Mouse (Mus musculus): ENCODE measurements around the gene Ifrd2. TPM values are rescaled to one million over a fixed set of nuclear protein-coding genes. Genes with fewer than 3 reads are reported as not detected.

The Ifrd2 gene
- total and polyA plus RNA-seq, 3 experiments, result 76.0 to 183 (median 156) TPM

DNA sequence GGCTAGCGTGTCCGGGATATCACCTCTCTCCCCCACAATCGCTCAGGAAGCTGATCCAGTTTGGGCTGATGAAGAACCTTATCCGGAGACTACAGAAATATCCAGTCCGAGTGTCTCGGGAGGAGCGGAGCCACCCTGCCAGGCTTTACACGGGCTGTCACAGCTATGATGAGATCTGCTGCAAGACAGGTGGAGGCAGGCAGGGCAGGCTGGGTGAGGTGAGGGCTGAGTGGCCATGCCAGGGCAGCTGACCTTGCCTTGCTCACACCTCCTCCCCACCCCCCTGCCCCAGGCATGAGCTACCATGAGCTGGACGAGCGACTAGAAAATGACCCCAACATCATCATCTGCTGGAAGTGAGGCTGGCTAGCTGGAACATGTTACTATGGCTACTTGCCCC lies 42.2 kb upstream of the Ifrd2 start:
- Histone ChIP-seq H3K4me3 (ENCODE audit: low read depth, low read length) (no peak overlapping the region), H3K36me3 (replicated peaks) (peaks cover 45% of the 10 kb centered on the region), H3K9me3 (replicated peaks) (no peaks in the 10 kb centered on the region), H3K27me3 (ENCODE audit: insufficient read depth, low read length) (no peaks in the 10 kb centered on the region), H3K4me1 (ENCODE audit: insufficient read depth, low read depth, low read length) (peaks cover 74% of the 10 kb centered on the region)
- ATAC-seq (ENCODE audit: extremely low read depth, insufficient number of reproducible peaks, low FRiP score, poor library complexity, severe bottlenecking) (no peak), DNase-seq (ENCODE audit: low spot score) (no peak)
- TF ChIP-seq GATA2 (IDR thresholded peaks at IDR 0.05; ENCODE audit: borderline replicate concordance, low read depth, low read length) (no peak), TAL1 (conservative IDR thresholded peaks at IDR 0.05; ENCODE audit: low read depth, low read length) (no peak), POLR2AphosphoS5 (IDR thresholded peaks at IDR 0.05; ENCODE audit: insufficient replicate concordance, low read depth, low read length) (no peak), CTCF (IDR thresholded peaks at IDR 0.05; ENCODE audit: low read depth, low read length) (no peak), GATA1 (IDR thresholded peaks at IDR 0.05; ENCODE audit: borderline replicate concordance, low read length) (no peak)

GRCm38 (mm10) chr9:107545602-107546001 lies 41.8 kb upstream of the Ifrd2 start:
- no peak for ATAC-seq (ENCODE audit: extremely low read depth, insufficient number of reproducible peaks, low FRiP score, poor library complexity, severe bottlenecking)

DNA sequence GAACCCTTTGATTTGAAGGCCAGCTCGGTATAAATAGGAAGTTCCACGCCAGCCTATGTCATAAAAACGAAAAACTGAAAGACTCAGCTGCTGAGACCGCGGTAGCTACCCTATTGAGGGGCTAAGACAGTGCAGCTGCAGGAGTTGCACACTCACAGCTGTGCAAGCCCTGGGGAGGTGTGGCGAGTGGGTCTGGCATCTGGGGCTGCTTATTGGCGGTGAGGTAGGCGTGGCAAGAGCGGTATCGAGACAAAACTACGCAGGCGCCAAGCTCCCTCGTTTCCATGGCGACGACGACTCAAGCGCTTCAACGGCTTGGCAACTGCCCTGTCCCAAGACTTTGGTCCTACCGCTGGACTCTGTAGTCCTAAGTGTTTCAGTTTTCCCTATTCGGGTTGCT lies 40.4 kb upstream of the Ifrd2 start, which contains the start of gene Zmynd10:
Gene Zmynd10, plus strand, starts transcription at position 273 of the 400 bp plus-strand sequence.
- Histone ChIP-seq H3K9me3 (replicated peaks) (no peaks in the 10 kb centered on the region), H3K4me3 (ENCODE audit: low read depth, low read length) (peak within 1 kb of the TSS; percentile 65; the same call in 1 of the 2 replicates), H3K27me3 (ENCODE audit: insufficient read depth, low read length) (peaks cover 5% of the 10 kb centered on the region; the same call in 1 of the 2 replicates), H3K36me3 (replicated peaks) (peaks cover 42% of the 10 kb centered on the region), H3K4me1 (ENCODE audit: insufficient read depth, low read depth, low read length) (peaks cover 76% of the 10 kb centered on the region)
- DNase-seq (ENCODE audit: low spot score), result peak; percentile 81
- ATAC-seq (ENCODE audit: extremely low read depth, insufficient number of reproducible peaks, low FRiP score, poor library complexity, severe bottlenecking), result peak; percentile 81
- TF ChIP-seq TAL1 (conservative IDR thresholded peaks at IDR 0.05; ENCODE audit: low read depth, low read length) (no peak), GATA2 (IDR thresholded peaks at IDR 0.05; ENCODE audit: borderline replicate concordance, low read depth, low read length) (no peak), CTCF (IDR thresholded peaks at IDR 0.05; ENCODE audit: low read depth, low read length) (no peak), GATA1 (IDR thresholded peaks at IDR 0.05; ENCODE audit: borderline replicate concordance, low read length) (no peak), POLR2AphosphoS5 (IDR thresholded peaks at IDR 0.05; ENCODE audit: insufficient replicate concordance, low read depth, low read length) (no peak)

More at GRCm38 (mm10) chr9:107545602-107546001, 41.8 kb upstream of the Ifrd2 start:
- Histone ChIP-seq H3K4me1 (ENCODE audit: insufficient read depth, low read depth, low read length) (peaks cover 74% of the 10 kb centered on the region), H3K4me3 (ENCODE audit: low read depth, low read length) (no peak overlapping the region), H3K9me3 (replicated peaks) (no peaks in the 10 kb centered on the region), H3K36me3 (replicated peaks) (peaks cover 43% of the 10 kb centered on the region), H3K27me3 (ENCODE audit: insufficient read depth, low read length) (no peaks in the 10 kb centered on the region; the same call in 1 of the 2 replicates)
- TF ChIP-seq GATA2 (IDR thresholded peaks at IDR 0.05; ENCODE audit: borderline replicate concordance, low read depth, low read length) (no peak), CTCF (IDR thresholded peaks at IDR 0.05; ENCODE audit: low read depth, low read length) (peak; percentile 79)
- DNase-seq (ENCODE audit: low spot score), result peak; percentile 68

DNA sequence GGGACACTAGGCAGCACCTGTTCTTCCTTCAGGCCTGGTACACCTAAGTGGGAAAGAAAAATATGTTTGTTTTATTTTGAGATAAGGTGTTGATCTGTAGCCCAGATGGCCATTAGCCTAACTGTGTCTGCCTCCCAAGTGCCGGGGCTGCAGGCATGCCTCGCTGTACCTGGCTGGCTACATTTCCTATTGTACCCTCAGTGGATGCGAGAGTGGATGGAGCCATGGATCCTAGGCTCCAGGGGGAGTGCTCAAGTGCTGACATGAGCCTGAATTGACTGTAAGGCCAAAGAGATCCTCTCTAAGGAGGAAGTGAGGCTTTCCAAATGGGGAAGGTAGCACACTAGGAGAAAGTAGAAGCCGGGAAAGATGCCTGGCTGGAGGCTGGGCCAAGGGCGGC lies 39.5 kb upstream of the Ifrd2 start:
- TF ChIP-seq GATA1 (IDR thresholded peaks at IDR 0.05; ENCODE audit: borderline replicate concordance, low read length) (no peak), TAL1 (conservative IDR thresholded peaks at IDR 0.05; ENCODE audit: low read depth, low read length) (no peak), POLR2AphosphoS5 (IDR thresholded peaks at IDR 0.05; ENCODE audit: insufficient replicate concordance, low read depth, low read length) (no peak), GATA2 (IDR thresholded peaks at IDR 0.05; ENCODE audit: borderline replicate concordance, low read depth, low read length) (no peak), CTCF (IDR thresholded peaks at IDR 0.05; ENCODE audit: low read depth, low read length) (no peak)

GRCm38 (mm10) chr9:107548820-107549219 lies 38.6 kb upstream of the Ifrd2 start:
- no peak for TF ChIP-seq CTCF (IDR thresholded peaks at IDR 0.05; ENCODE audit: low read depth, low read length)
- TF ChIP-seq TAL1 (conservative IDR thresholded peaks at IDR 0.05; ENCODE audit: low read depth, low read length), result no peak
- TF ChIP-seq GATA1 (IDR thresholded peaks at IDR 0.05; ENCODE audit: borderline replicate concordance, low read length), result no peak
- TF ChIP-seq GATA2 (IDR thresholded peaks at IDR 0.05; ENCODE audit: borderline replicate concordance, low read depth, low read length), result no peak
- no peak for TF ChIP-seq POLR2AphosphoS5 (IDR thresholded peaks at IDR 0.05; ENCODE audit: insufficient replicate concordance, low read depth, low read length)
- Histone ChIP-seq H3K36me3 (replicated peaks) (peaks cover 40% of the 10 kb centered on the region), H3K9me3 (replicated peaks) (no peaks in the 10 kb centered on the region), H3K4me3 (ENCODE audit: low read depth, low read length) (no peak overlapping the region), H3K4me1 (ENCODE audit: insufficient read depth, low read depth, low read length) (peaks cover 79% of the 10 kb centered on the region), H3K27me3 (ENCODE audit: insufficient read depth, low read length) (peaks cover 5% of the 10 kb centered on the region; the same call in 1 of the 2 replicates)
- ATAC-seq (ENCODE audit: extremely low read depth, insufficient number of reproducible peaks, low FRiP score, poor library complexity, severe bottlenecking) (no peak), DNase-seq (ENCODE audit: low spot score) (no peak)

More for the DNA sequence above, 39.5 kb upstream of the Ifrd2 start:
- DNase-seq (ENCODE audit: low spot score) (no peak), ATAC-seq (ENCODE audit: extremely low read depth, insufficient number of reproducible peaks, low FRiP score, poor library complexity, severe bottlenecking) (no peak)
- Histone ChIP-seq H3K4me3 (ENCODE audit: low read depth, low read length) (no peak overlapping the region; the same call in 1 of the 2 replicates), H3K4me1 (ENCODE audit: insufficient read depth, low read depth, low read length) (peaks cover 77% of the 10 kb centered on the region), H3K27me3 (ENCODE audit: insufficient read depth, low read length) (peaks cover 5% of the 10 kb centered on the region; the same call in 1 of the 2 replicates), H3K9me3 (replicated peaks) (no peaks in the 10 kb centered on the region), H3K36me3 (replicated peaks) (peaks cover 46% of the 10 kb centered on the region)

DNA sequence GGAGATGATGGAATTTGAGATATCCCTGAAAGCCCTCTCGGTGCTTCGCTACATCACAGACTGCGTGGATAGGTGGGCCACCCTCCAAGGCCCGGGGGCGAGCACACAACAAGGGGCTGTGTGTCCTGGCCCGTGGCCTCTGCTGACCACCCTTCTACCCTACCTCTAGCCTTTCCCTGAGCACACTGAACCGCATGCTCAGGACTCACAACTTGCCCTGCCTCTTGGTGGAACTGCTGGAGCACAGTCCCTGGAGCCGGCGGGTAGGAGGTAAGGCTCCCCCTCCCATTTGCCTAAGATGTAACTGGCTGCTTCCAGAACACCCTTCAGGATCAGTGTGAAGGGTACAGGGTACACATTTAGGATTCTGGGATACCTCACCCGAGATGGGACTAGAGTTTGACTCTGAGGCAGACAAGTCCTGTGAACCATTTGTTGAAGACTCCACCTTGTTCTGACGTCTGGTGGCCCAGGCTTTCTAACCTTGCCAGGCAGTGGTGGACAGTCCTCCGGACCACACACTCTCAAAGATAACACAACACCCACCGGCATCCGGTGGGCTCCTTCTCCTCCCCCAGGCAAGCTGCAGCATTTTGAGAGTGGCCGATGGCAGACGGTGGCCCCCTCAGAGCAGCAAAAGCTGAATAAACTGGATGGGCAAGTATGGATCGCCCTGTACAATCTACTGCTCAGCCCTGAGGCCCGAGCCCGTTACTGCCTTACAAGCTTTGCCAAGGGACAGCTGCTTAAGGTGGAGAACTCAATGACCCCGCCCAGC lies 38.0 kb upstream of the Ifrd2 start:
- DNase-seq (ENCODE audit: low spot score), result no peak
- Histone ChIP-seq H3K9me3 (replicated peaks) (no peaks in the 10 kb centered on the region), H3K4me3 (ENCODE audit: low read depth, low read length) (no peak overlapping the region), H3K4me1 (ENCODE audit: insufficient read depth, low read depth, low read length) (peaks cover 75% of the 10 kb centered on the region), H3K36me3 (replicated peaks) (peaks cover 34% of the 10 kb centered on the region), H3K27me3 (ENCODE audit: insufficient read depth, low read length) (peaks cover 5% of the 10 kb centered on the region; the same call in 1 of the 2 replicates)
- TF ChIP-seq GATA1 (IDR thresholded peaks at IDR 0.05; ENCODE audit: borderline replicate concordance, low read length), result no peak
- TF ChIP-seq CTCF (IDR thresholded peaks at IDR 0.05; ENCODE audit: low read depth, low read length), result no peak
- TF ChIP-seq TAL1 (conservative IDR thresholded peaks at IDR 0.05; ENCODE audit: low read depth, low read length), result no peak
- no peak for TF ChIP-seq GATA2 (IDR thresholded peaks at IDR 0.05; ENCODE audit: borderline replicate concordance, low read depth, low read length)
- no peak for TF ChIP-seq POLR2AphosphoS5 (IDR thresholded peaks at IDR 0.05; ENCODE audit: insufficient replicate concordance, low read depth, low read length)
- ATAC-seq (ENCODE audit: extremely low read depth, insufficient number of reproducible peaks, low FRiP score, poor library complexity, severe bottlenecking), result no peak

Measured in G1E (cell line).